Mouse (Mus musculus): ENCODE results near the gene Mansc4. TPM values are rescaled to one million over a fixed set of nuclear protein-coding genes. Genes with fewer than 3 reads are reported as not detected.

Gene Mansc4
- polyA plus RNA-seq, 1 experiment from 2014 or later = 0.32 TPM

- DNase-seq (ENCODE audit: low spot score) (no peak), ATAC-seq (ENCODE audit: insufficient read depth, low FRiP score, low TSS enrichment) (no peak)
- H3K9me3 ChIP-seq (ENCODE audit: control insufficient read depth, low read length) = no peaks in the 10 kb centered on the region
- H3K4me2 ChIP-seq (ENCODE audit: low read depth) = no peak overlapping the region
- 96% methylated on average over 8 of the region's 8 CpGs for WGBS
- no peaks in the 10 kb centered on the region for H3K27me3 ChIP-seq (ENCODE audit: control insufficient read depth, insufficient read depth, low read length)
- peaks cover 6% of the 10 kb centered on the region for H3K36me3 ChIP-seq (ENCODE audit: control insufficient read depth, insufficient read depth, low read length)
- H3K4me3 ChIP-seq (ENCODE audit: low read depth, low read length) = no peak overlapping the region
- no peak overlapping the region for H3K27ac ChIP-seq (ENCODE audit: low read depth, low read length)
- H3K4me1 ChIP-seq (ENCODE audit: control insufficient read depth, insufficient read depth, low read length) = no peaks in the 10 kb centered on the region
- no peak overlapping the region for H3K9ac ChIP-seq (ENCODE audit: low read length)
These were observed 35.2 kb downstream of the Mansc4 start for GRCm38 (mm10) chr6:147051666-147052065.

GRCm38 (mm10) chr6:147049239-147049805 lies 37.5 kb downstream of the Mansc4 start:
- DNase-seq (ENCODE audit: low spot score) (no peak), ATAC-seq (ENCODE audit: insufficient read depth, low FRiP score, low TSS enrichment) (no peak)
- H3K9ac ChIP-seq (ENCODE audit: low read length) = no peak overlapping the region
- 97% methylated on average over 13 of the region's 13 CpGs for WGBS
- H3K27ac ChIP-seq (ENCODE audit: low read depth, low read length) = no peak overlapping the region
- H3K4me1 ChIP-seq (ENCODE audit: control insufficient read depth, insufficient read depth, low read length) = no peaks in the 10 kb centered on the region
- H3K9me3 ChIP-seq (ENCODE audit: control insufficient read depth, low read length) = no peaks in the 10 kb centered on the region
- H3K27me3 ChIP-seq (ENCODE audit: control insufficient read depth, insufficient read depth, low read length) = no peaks in the 10 kb centered on the region
- H3K4me2 ChIP-seq (ENCODE audit: low read depth) = no peak overlapping the region
- H3K36me3 ChIP-seq (ENCODE audit: control insufficient read depth, insufficient read depth, low read length) = peaks cover 6% of the 10 kb centered on the region
- no peak overlapping the region for H3K4me3 ChIP-seq (ENCODE audit: low read depth, low read length)

- Histone ChIP-seq H3K9ac (ENCODE audit: low read length) (no peak overlapping the region), H3K9me3 (ENCODE audit: control insufficient read depth, low read length) (no peaks in the 10 kb centered on the region), H3K4me1 (ENCODE audit: control insufficient read depth, insufficient read depth, low read length) (peaks cover 4% of the 10 kb centered on the region), H3K27ac (ENCODE audit: low read depth, low read length) (no peak overlapping the region), H3K4me3 (ENCODE audit: low read depth, low read length) (peak overlapping the region; percentile 84), H3K36me3 (ENCODE audit: control insufficient read depth, insufficient read depth, low read length) (no peaks in the 10 kb centered on the region), H3K27me3 (ENCODE audit: control insufficient read depth, insufficient read depth, low read length) (no peaks in the 10 kb centered on the region), H3K4me2 (ENCODE audit: low read depth) (peak overlapping the region; percentile 33)
- ATAC-seq (ENCODE audit: insufficient read depth, low FRiP score, low TSS enrichment) = no peak
- 64% methylated on average over 7 of the region's 7 CpGs for WGBS
- no peak for DNase-seq (ENCODE audit: low spot score)
These were observed 43.2 kb downstream of the Mansc4 start for GRCm38 (mm10) chr6:147043633-147044032.

- Histone ChIP-seq H3K4me2 (ENCODE audit: low read depth) (peak within 1 kb of the TSS; percentile 33), H3K9ac (ENCODE audit: low read length) (peak within 1 kb of the TSS; percentile 91), H3K36me3 (ENCODE audit: control insufficient read depth, insufficient read depth, low read length) (no peaks in the 10 kb centered on the region), H3K27me3 (ENCODE audit: control insufficient read depth, insufficient read depth, low read length) (no peaks in the 10 kb centered on the region), H3K4me3 (ENCODE audit: low read depth, low read length) (peak within 1 kb of the TSS; percentile 84), H3K9me3 (ENCODE audit: control insufficient read depth, low read length) (no peaks in the 10 kb centered on the region), H3K4me1 (ENCODE audit: control insufficient read depth, insufficient read depth, low read length) (peaks cover 4% of the 10 kb centered on the region), H3K27ac (ENCODE audit: low read depth, low read length) (peak within 1 kb of the TSS; percentile 51)
- 5% methylated on average over 64 of the region's 66 CpGs for WGBS
- ATAC-seq (ENCODE audit: insufficient read depth, low FRiP score, low TSS enrichment) (peak; percentile 99), DNase-seq (ENCODE audit: low spot score) (peak; percentile 90)
These were observed 44.2 kb downstream of the Mansc4 start, which contains the start of gene Mrps35 for GRCm38 (mm10) chr6:147042291-147043290. Gene Mrps35 (plus strand): TSS chr6:147042764.

- Histone ChIP-seq H3K9me3 (ENCODE audit: control insufficient read depth, low read length) (no peaks in the 10 kb centered on the region), H3K27ac (ENCODE audit: low read depth, low read length) (no peak within 1 kb of the TSS), H3K36me3 (ENCODE audit: control insufficient read depth, insufficient read depth, low read length) (no peaks in the 10 kb centered on the region), H3K4me2 (ENCODE audit: low read depth) (no peak within 1 kb of the TSS), H3K27me3 (ENCODE audit: control insufficient read depth, insufficient read depth, low read length) (no peaks in the 10 kb centered on the region), H3K4me3 (ENCODE audit: low read depth, low read length) (no peak within 1 kb of the TSS), H3K9ac (ENCODE audit: low read length) (no peak within 1 kb of the TSS), H3K4me1 (ENCODE audit: control insufficient read depth, insufficient read depth, low read length) (no peaks in the 10 kb centered on the region)
- DNase-seq (ENCODE audit: low spot score) = no peak
- ATAC-seq (ENCODE audit: insufficient read depth, low FRiP score, low TSS enrichment) = no peak
- 22% methylated on average over 13 of the region's 13 CpGs for WGBS
These were observed 54.4 kb downstream of the Mansc4 start, which contains the start of gene Rep15 for GRCm38 (mm10) chr6:147032303-147032925. Gene Rep15 (plus strand): TSS chr6:147032584.

GRCm38 (mm10) chr6:147030096-147030885 lies 56.5 kb downstream of the Mansc4 start:
- WGBS = 86% methylated on average over 15 of the region's 15 CpGs
- H3K27ac ChIP-seq (ENCODE audit: low read depth, low read length) = no peak overlapping the region
- H3K9me3 ChIP-seq (ENCODE audit: control insufficient read depth, low read length) = no peaks in the 10 kb centered on the region
- no peak for DNase-seq (ENCODE audit: low spot score)
- no peaks in the 10 kb centered on the region for H3K36me3 ChIP-seq (ENCODE audit: control insufficient read depth, insufficient read depth, low read length)
- H3K4me3 ChIP-seq (ENCODE audit: low read depth, low read length) = no peak overlapping the region
- no peak overlapping the region for H3K9ac ChIP-seq (ENCODE audit: low read length)
- H3K4me2 ChIP-seq (ENCODE audit: low read depth) = no peak overlapping the region
- no peak for ATAC-seq (ENCODE audit: insufficient read depth, low FRiP score, low TSS enrichment)
- no peaks in the 10 kb centered on the region for H3K4me1 ChIP-seq (ENCODE audit: control insufficient read depth, insufficient read depth, low read length)
- H3K27me3 ChIP-seq (ENCODE audit: control insufficient read depth, insufficient read depth, low read length) = no peaks in the 10 kb centered on the region

DNA sequence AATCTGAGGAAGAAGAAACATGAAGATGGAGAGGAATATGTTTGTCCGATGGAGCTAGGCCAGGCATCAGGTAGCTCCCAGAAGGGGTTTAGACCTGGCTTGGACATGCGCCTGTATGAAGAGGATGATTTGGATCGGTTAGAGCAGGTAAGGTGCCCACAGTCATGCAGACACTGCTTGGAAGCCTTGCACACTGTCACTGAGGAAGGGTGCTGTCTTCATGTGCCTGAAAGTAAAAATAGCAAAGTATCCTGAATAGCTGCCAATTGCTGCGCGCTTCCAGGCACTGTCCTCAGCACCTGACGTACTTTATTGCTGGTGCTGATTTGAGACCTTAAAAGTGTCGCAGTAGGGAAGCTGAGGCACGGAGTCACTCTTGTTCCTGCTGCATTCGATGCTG lies 57.2 kb downstream of the Mansc4 start:
- H3K9me3 ChIP-seq (ENCODE audit: control insufficient read depth, low read length) = no peaks in the 10 kb centered on the region
- H3K36me3 ChIP-seq (ENCODE audit: control insufficient read depth, insufficient read depth, low read length) = no peaks in the 10 kb centered on the region
- no peak overlapping the region for H3K4me3 ChIP-seq (ENCODE audit: low read depth, low read length)
- H3K9ac ChIP-seq (ENCODE audit: low read length) = no peak overlapping the region
- ATAC-seq (ENCODE audit: insufficient read depth, low FRiP score, low TSS enrichment) = no peak
- H3K27ac ChIP-seq (ENCODE audit: low read depth, low read length) = no peak overlapping the region
- no peaks in the 10 kb centered on the region for H3K27me3 ChIP-seq (ENCODE audit: control insufficient read depth, insufficient read depth, low read length)
- 91% methylated on average over 9 of the region's 9 CpGs for WGBS
- H3K4me2 ChIP-seq (ENCODE audit: low read depth) = no peak overlapping the region
- H3K4me1 ChIP-seq (ENCODE audit: control insufficient read depth, insufficient read depth, low read length) = no peaks in the 10 kb centered on the region
- no peak for DNase-seq (ENCODE audit: low spot score)

- Histone ChIP-seq H3K4me1 (ENCODE audit: control insufficient read depth, insufficient read depth, low read length) (no peaks in the 10 kb centered on the region), H3K36me3 (ENCODE audit: control insufficient read depth, insufficient read depth, low read length) (no peaks in the 10 kb centered on the region), H3K4me3 (ENCODE audit: low read depth, low read length) (no peak overlapping the region), H3K9me3 (ENCODE audit: control insufficient read depth, low read length) (no peaks in the 10 kb centered on the region), H3K27ac (ENCODE audit: low read depth, low read length) (no peak overlapping the region), H3K9ac (ENCODE audit: low read length) (no peak overlapping the region), H3K27me3 (ENCODE audit: control insufficient read depth, insufficient read depth, low read length) (no peaks in the 10 kb centered on the region), H3K4me2 (ENCODE audit: low read depth) (no peak overlapping the region)
- 82% methylated on average over 2 of the region's 2 CpGs for WGBS
- DNase-seq (ENCODE audit: low spot score) (no peak), ATAC-seq (ENCODE audit: insufficient read depth, low FRiP score, low TSS enrichment) (no peak)
These were observed 58.4 kb downstream of the Mansc4 start for GRCm38 (mm10) chr6:147028396-147028795.
